Mouse (Mus musculus): ENCODE results near the gene Tesmin.

DNA sequence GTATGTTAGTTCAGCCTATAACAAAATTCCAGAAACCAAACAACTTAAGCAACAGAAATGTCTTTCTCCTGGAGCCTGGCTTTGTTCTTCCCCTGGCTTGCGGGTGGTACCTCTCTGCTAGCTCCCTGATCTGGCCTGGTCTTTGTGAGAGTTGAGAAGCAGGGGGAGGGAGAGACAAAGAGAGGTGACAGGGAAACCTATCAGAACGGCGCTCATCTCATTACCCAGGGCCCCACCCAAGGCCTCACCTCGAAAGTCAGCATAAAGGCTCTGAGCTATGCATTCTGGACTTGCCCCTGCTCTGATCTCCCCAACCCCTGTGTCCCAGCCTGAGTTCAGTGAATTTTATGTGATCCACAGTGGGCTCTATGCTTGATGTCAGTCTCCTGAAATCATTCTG, 46.0 kb downstream of the Tesmin start:
- TF ChIP-seq CTCF (IDR thresholded peaks at IDR 0.05; ENCODE audit: low read depth, low read length), result no peak
- TF ChIP-seq EP300 (IDR thresholded peaks at IDR 0.05; ENCODE audit: insufficient read depth, low read depth, low read length), result no peak
